Mouse (Mus musculus): ENCODE measurements around the gene Vpreb1.

DNA sequence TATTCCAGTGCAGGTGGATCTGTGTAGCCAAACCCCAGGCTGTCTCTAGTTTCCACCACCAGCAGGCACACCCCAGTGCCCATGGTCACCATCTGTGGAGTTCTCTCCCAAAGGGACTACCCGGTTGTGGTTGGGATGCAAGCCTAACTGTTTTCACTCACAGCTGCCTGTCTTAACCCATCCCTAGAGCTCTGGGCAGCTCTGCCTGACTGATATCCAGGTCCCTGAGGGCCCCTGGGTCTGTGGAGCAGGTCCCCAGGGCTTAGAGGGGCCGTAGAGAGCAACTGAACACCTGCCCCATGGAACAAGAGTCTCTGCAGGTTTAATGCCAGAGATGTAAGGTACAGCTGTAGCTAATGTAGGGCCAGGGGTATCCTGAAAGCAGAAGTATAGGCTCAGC is 6.7 kb downstream of the Vpreb1 start, which contains the start of gene Igll1:
- TF ChIP-seq CTCF (IDR thresholded peaks at IDR 0.05; ENCODE audit: extremely low read depth, insufficient read depth, insufficient read length, insufficient replicate concordance), result no peak
- no peak for TF ChIP-seq POLR2A (IDR thresholded peaks at IDR 0.05; ENCODE audit: low read depth, low read length)
